Mouse (Mus musculus): ENCODE data around the gene Naa40.

DNA sequence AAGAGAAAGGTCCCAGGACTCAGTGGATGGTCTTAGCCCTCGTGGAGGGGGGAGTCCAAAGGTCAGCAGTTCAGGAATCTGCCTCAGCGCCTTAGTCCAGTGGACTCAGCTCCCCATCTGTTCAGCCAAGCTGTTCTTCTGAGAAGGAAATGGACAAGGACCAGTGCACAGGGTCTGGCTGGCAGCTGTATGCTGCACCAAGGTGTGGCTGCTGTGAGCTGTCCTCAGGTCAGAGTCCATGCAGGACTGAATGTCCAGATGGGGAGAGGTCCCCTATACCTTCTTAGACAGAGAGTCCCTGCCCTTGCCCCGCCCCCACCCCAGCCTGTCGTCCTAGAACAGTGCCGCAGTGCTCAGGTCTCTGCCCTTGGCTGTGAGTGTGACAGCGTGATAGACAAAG is 49.3 kb downstream of the Naa40 start:
- no peak for TF ChIP-seq GATA1 (IDR thresholded peaks at IDR 0.05; ENCODE audit: low read length)
- no peak for TF ChIP-seq TAL1 (IDR thresholded peaks at IDR 0.05; ENCODE audit: low read length)

Measured in erythroblast, embryonic 14.5 days (primary cell).